Mouse (Mus musculus) intestine, embryonic 16.5 days (tissue): ENCODE data around the gene Cdkl1. TPM values are rescaled to one million over a fixed set of nuclear protein-coding genes. Genes with fewer than 3 reads are reported as not detected.
A peak's percentile ranks its signal among the peaks of the same experiment; 100 is the strongest.

Source experiments
- ATAC-seq: fragments of 200-750 bp; cut with Nextera tagmentation; 2 replicates; pipeline ENCODE4 v1.8.0; 2017; ENCODE audit warnings: moderate TSS enrichment, moderate library complexity
- H3K27ac ChIP-seq: fragments of 300-500 bp; sonication (generic); 2 replicates; pipeline ENCODE4 v1.5.1; 2014; ENCODE audit warnings: mild to moderate bottlenecking, low read length
- H3K27me3 ChIP-seq: fragments of 300-500 bp; sonication (generic); replicated peaks from 2 replicates; pipeline ENCODE4 v1.6.1; 2014; ENCODE audit warnings: low read length, control low read depth, mixed read lengths; ENCODE audit not compliant: control insufficient read depth, insufficient read depth
- H3K36me3 ChIP-seq: fragments of 300-500 bp; sonication (generic); 2 replicates; pipeline ENCODE4 v1.6.1; 2014; ENCODE audit warnings: low read length, control low read depth; ENCODE audit not compliant: control insufficient read depth, insufficient read depth
- H3K4me1 ChIP-seq: fragments of 300-500 bp; sonication (generic); 2 replicates; pipeline ENCODE4 v1.6.1; 2014; ENCODE audit warnings: low read length, control low read depth, mixed read lengths; ENCODE audit not compliant: control insufficient read depth, insufficient read depth
- H3K4me2 ChIP-seq: fragments of 300-500 bp; sonication (generic); 2 replicates; pipeline ENCODE4 v1.6.1; 2014; ENCODE audit warnings: low read depth, low read length, control low read depth
- H3K4me3 ChIP-seq: fragments of 300-500 bp; sonication (generic); 2 replicates; pipeline ENCODE4 v1.5.1; 2014; ENCODE audit warnings: mild to moderate bottlenecking, low read length
- H3K9ac ChIP-seq: fragments of 300-500 bp; sonication (generic); 2 replicates; pipeline ENCODE4 v1.6.1; 2014; ENCODE audit warnings: low read depth, low read length
- H3K9me3 ChIP-seq: fragments of 300-500 bp; sonication (generic); 2 replicates; pipeline ENCODE4 v1.6.1; 2016; ENCODE audit warnings: low read length, control low read depth; ENCODE audit not compliant: control insufficient read depth
- WGBS: fragments of 180-500 bp; shearing (Covaris S2); extraction: QIAGEN DNeasy Blood & Tissue Kit; methylation state at CpG from one replicate; pipeline ENCODE4 v1.1.7; 2014; 5-methylcytosine and 5-hydroxymethylcytosine counted together
- microRNA counts: library from miRNA; unstranded; fragments of <30 nt; microRNA quantifications from one replicate; lab custom pipeline; 2016
- microRNA-seq: library from miRNA; unstranded; fragments of <30 nt; microRNA quantifications from one replicate; pipeline ENCODE4, GENCODE M21; 2016
- polyA plus RNA-seq: library from polyadenylated mRNA; unstranded; fragments of >200 nt; fragmentation: Nextera tagmentation; extraction: Ambion mirVana; gene quantifications from 2 replicates; pipeline ENCODE4 v1.2.1, GENCODE M21; 2015

Cdkl1 gene
- polyA plus RNA-seq, 1 experiment from 2014 or later, result 2.2 TPM

GRCm38 (mm10) chr12:69704799-69705458, 86.1 kb downstream of the Cdkl1 start:
- peak; percentile 98 for ATAC-seq
- H3K9me3 ChIP-seq, result no peaks in the 10 kb centered on the region
- H3K4me3 ChIP-seq, result no peak overlapping the region
- H3K4me2 ChIP-seq, result no peak overlapping the region
- no peaks in the 10 kb centered on the region for H3K4me1 ChIP-seq
- peak overlapping the region; percentile 46; the same call in 1 of the 2 replicates for H3K27ac ChIP-seq
- WGBS, result 61% methylated on average over 11 of the region's 11 CpGs
- no peaks in the 10 kb centered on the region for H3K36me3 ChIP-seq
- H3K27me3 ChIP-seq, result no peaks in the 10 kb centered on the region
- no peak overlapping the region for H3K9ac ChIP-seq

GRCm38 (mm10) chr12:69698352-69698751, 92.7 kb downstream of the Cdkl1 start:
- H3K9me3 ChIP-seq, result no peaks in the 10 kb centered on the region
- H3K27ac ChIP-seq, result no peak overlapping the region
- ATAC-seq, result no peak
- H3K9ac ChIP-seq, result no peak overlapping the region
- no peak overlapping the region for H3K4me3 ChIP-seq
- no peaks in the 10 kb centered on the region for H3K4me1 ChIP-seq
- H3K36me3 ChIP-seq, result no peaks in the 10 kb centered on the region
- 79% methylated on average over 6 of the region's 6 CpGs for WGBS
- no peak overlapping the region for H3K4me2 ChIP-seq
- H3K27me3 ChIP-seq, result no peaks in the 10 kb centered on the region

MicroRNAs encoded within 50 kb of the gene (microRNA counts, 519-probe panel; counts per million panel counts)
- microRNA mmu-miR-681 (lab: Ali Mortazavi, UCI), result 35.7 counts per million

Small RNA genes within 50 kb of the gene (microRNA-seq; reads per million reads assigned to microRNA genes)
- gene Mir681, result not detected

Other genes starting within 250 kb of the Cdkl1 start
- gene Vcpkmt, start 208.2 kb downstream of the Cdkl1 start, polyA plus RNA-seq, result 23.7 and 24.2 TPM in 2 replicates
- gene Sos2, start 109.4 kb downstream of the Cdkl1 start, polyA plus RNA-seq, result 7.0 and 7.2 TPM in 2 replicates
- gene L2hgdh, start 66.4 kb downstream of the Cdkl1 start, polyA plus RNA-seq, result 21.3 and 22.8 TPM in 2 replicates
- gene Atp5s, start 66.3 kb downstream of the Cdkl1 start, polyA plus RNA-seq, result 33.4 and 33.5 TPM in 2 replicates
- gene Atl1, start 101.3 kb upstream of the Cdkl1 start, polyA plus RNA-seq, result 5.1 and 5.4 TPM in 2 replicates
- gene Map4k5, start 101.9 kb upstream of the Cdkl1 start, polyA plus RNA-seq, result 14.2 and 17.0 TPM in 2 replicates
- gene Sav1, start 195.7 kb upstream of the Cdkl1 start, polyA plus RNA-seq, result 0.36 and 0.67 TPM in 2 replicates